Mouse (Mus musculus) heart, adult 9 months (tissue): Measurements from ENCODE around the gene Fam107b.

ENCODE experiments used
- DNase-seq, 2 experiments: peaks; one replicate each; pipeline ENCODE4 v3.0.0; 2022; ENCODE audit warnings: low spot score in 2 of 2

The Fam107b gene

DNA sequence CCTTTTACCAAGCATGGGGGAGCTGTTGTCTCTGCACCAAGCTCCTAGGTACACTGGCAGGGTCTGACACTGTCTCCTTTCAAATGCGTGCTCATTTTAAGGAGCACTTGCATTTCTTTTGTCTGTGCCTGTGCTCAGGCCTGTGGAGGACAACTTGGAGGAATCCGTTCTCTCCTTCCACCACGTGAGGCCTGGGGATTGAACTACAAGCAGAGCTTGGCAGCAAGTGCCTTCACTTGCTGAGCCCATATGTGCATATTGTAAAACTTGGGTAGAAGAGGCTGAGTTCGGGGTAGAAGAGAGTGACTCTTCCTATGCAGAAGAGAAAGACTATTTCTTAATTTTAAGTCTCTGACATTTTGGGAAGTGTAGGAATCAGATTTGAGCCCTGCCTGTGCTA, 202.8 kb downstream of the Fam107b start:
- DNase-seq, result no peak

DNA sequence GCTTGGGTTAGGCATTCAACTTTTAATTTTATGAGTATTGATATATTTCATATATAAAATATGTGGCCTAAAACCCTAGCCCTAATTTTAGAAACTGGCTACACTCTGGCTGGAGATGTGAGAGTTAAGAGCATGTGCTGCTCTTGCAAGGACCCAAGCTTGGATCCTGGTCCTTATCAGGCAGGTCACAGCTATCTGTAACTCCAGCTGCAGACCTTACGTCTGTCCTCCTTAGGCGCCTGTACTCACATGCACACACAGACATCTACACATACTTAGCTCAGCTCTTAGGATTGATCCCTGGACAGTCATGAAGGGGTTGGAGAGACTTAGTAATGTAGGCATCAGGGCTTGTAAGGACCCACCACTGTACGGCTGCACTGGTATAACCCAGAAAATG, 205.3 kb downstream of the Fam107b start:
- DNase-seq, result no peak

DNA sequence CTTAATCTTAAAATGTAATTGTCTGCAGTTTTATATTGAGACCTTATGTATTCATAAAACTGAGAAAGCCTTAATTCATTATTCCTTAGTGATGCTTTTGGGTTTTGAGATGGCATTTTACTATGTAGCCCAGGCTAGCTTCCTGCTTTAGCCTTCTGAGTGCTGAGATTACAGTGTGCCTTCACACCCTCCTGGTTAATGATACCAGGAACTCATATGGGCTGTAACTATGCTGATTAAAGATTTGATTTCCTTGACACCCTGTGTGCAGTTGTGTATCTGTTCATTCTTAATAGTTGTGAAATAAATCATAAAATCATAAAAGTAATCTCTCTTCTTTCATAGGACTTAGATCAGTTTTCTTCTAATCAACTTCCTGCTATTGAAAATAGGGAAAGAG, 205.8 kb downstream of the Fam107b start:
- DNase-seq, result no peak

DNA sequence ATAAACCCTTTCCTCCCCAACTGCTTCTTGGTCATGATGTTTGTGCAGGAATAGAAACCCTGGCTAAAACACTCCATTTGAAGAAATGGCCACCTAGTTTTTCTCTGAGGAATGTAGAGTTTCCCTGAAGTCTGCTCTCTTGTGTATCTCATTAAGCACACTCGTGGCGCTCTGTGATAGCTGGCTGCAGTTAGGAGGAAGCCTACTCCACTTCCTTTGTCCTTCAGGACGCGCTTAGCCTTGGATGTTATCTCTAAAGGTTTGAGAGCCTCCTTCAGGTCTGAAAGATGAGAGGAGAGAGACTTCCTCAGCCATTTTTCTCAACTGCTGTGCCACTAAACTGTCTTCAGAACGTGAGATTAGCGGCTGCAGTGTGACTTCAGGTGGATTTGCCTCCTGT, 207.4 kb downstream of the Fam107b start:
- DNase-seq, result no peak

DNA sequence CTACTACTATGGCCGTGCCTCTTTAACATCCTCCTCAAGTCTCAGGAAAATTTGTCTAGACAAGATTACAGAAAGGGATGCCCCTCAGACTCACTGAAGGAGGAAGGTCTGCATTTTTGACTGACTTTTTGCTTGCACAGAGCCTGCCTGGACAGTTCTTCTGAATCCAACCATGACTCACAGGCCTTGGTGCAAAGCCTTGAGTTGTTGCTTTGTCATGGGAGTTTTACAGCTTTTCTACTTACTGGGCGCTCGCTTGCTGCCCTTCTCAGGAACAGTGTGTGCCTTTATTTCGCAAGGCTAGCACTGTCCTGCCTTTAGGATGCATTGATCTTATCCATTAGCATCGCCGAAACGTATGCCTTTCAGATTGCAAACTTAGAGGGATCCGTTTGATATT, 215.3 kb downstream of the Fam107b start:
- DNase-seq, result no peak

DNA sequence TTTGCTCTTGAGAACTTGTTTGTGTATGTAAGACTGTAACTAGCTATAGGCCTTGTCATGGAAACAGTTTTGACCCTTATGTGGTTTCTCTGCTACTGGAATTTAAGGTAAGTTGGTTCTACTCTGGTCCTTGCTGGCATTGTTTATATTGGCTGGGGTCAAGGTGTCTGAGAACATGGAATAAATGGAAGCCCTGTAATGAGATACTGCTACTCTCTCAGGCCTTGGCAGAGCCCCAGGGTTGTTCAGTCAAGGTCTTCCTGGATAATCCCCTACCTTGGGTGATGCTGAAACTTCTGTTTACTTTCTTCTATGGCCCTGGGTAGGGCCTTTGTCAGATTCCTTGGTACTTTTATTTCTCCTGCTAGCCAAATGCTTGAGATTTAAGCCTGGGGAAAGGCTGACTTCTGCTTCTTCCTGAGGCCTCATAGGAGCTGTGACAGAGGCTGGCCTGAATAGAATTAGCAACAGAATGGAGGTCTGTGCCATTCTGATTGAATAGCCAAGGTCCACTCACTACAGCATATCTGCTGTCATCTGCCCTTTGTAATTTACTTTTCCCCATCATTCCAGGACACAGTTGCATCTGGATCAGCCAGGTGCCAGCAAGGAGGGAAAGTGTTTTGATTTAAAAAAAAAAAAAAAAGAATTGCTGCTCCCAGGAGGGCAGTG, 217.6 kb downstream of the Fam107b start:
- DNase-seq, result no peak

DNA sequence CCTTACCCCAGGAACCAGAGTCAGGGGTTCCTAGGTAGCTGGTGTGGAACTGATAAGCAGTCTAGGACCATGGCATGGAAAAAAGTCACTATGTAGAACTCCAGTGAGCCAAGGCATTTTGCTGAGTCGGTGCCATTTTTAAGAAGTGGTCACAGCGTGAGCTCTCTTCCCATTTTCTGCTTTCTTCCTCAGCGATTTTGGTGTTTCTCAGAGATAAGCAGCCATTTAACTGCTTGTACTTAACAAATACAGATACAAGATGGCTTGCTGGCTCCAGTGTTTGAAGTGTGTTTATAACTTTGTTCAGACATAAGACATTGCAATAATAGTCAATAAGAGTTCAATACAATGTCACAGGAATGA, 218.1 kb downstream of the Fam107b start:
- DNase-seq, result no peak

DNA sequence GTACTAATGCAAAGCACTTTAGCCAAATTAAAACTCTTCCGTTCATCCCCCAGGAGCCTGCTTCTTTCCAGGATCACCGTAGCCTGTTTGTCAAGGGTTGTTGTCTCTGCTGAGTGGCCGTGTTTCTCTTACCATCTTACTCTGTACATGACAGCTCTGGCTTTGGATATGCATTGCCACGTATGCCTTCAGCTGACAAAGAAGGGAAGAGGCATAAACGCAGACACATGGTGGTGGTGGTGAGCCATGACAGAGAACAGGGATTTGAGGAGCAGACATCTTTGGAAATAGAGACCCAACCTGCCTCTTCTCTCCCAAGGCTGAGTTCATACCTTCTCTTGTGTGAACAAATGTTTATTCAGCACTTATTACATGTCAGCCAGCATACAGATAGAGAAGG, 226.3 kb downstream of the Fam107b start:
- DNase-seq, result no peak

DNA sequence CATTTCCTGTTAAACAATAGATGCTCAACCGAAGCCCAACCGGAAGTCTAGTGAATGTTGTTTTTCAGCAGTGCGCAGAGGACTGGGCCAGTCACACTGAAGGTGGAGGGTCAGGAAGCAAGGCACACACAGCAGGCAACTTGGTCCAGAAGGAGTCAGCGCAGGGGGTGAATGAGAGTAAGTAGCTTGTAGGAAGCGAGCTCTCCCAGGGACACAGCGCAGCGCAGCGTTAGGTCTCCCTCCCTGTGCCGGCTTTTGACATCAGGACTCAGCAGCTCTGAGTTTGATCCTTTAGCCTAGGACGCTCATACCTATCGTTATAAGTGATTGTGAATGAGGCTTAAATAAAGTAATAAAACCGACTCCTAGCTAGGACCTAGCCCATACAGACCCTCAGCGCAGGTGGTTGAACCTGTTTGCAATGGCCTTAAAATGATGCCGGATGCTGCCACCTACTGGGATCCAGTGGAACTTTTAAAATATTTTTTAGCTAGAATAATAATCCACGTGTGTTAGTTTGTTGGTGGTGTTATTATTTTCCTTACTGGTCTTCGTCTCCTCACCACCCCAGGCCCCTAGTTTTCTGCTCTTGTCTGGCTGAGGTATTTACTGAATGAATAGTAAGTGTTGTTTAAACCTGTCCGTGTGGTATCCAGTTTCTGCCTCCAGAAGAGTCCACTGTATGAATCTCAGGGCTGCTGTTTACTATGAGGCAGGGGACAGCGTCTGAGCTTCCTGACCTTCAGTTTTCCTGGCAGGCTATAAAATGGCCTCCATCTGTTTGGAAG, 229.7 kb downstream of the Fam107b start:
- peak; percentile 6 to 29 for DNase-seq

DNA sequence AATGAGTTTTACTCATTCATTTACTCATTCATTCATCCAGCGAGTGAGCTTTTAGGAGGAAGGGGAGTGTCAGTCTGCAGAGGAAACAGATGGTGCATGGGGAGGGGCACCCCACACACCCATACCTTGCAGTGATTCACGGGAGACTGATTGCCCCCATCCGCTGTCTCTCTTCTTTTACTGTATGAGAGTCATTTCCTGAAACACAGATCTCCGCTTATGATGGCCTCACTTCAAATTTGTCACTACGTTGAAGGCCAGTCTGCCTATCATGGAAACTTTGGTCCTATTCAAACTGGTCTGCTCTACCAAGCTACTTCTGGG, 230.2 kb downstream of the Fam107b start:
- no peak for DNase-seq

DNA sequence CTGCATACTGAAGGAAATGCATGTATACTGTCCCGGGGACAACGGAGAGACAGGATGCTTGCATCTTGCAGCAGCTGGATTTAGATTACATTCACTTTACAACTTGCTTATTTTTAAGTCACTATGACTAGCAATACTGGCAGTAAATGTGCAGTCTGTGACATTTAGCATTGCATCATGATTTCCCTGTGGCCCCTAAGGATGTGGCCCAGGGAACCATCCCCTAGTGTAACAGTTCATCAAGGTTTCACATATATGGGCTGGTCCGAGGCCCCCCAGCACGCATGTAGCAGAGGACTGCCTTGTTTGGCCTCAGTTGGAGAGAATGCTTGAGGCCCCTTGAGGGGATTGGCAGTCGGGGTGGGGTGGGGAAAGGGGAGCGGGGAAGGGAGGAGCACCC, 235.5 kb downstream of the Fam107b start:
- DNase-seq, result no peak

DNA sequence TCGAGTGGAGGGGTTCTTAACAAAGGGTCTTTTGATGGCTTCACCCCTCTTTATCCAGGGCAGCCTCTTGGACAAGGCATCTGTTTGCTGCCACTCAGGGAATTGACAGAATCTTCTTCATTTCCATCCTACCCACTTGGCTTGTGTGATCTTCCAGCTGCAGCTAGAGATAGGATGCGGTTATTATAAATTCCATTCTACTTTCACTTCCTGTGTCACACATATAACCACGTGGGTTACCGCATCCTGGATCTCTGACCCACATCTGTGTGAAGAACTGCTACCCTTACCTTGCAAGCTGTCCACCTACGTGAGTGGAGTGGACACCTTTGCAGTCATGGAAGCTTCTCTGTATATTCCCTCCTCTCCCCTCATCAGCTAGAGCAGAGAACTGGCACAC, 240.0 kb downstream of the Fam107b start:
- DNase-seq, result no peak

DNA sequence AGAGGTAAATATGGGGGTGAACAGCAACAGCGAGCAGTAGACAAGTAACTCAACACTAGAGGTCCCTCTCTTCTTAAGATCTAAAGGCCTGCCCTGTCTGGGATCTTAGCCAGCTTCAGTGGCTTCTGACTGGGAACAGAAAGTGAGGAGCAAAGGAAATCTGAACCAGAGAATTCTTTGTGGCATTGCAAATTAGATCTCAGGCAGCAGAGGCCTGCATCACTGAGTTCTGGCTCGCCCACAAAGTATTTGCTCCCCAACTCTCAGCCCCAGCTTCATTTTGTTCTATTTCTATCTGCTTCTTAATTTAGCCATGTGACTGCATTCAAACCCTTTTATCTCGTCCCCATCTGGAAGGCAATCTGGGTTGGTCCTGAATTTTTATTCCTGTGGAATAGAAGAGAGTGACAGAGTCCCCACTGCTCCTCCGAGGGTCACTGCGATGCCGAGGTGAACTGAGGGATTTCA, 245.9 kb downstream of the Fam107b start:
- DNase-seq, result peak; percentile 9 to 32

DNA sequence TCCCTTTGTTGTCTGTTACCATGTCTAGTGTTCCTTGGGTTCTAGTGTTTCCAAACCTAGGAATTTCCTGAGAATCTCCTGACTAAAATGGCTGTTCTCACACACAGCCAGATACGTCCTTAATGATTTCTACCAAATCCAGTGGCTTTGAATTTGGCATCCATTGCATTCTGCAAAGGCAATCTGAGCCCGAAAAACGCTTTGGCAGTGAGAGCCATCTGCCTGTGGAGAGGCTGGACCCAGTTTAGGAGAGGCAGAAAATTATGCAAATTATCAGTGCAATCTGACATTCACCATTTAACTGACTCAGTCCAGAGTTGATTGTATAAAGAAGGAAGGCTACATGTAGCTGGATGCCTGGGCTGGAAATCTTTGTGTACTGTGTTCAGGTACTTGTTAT, 247.3 kb downstream of the Fam107b start:
- DNase-seq, result no peak

DNA sequence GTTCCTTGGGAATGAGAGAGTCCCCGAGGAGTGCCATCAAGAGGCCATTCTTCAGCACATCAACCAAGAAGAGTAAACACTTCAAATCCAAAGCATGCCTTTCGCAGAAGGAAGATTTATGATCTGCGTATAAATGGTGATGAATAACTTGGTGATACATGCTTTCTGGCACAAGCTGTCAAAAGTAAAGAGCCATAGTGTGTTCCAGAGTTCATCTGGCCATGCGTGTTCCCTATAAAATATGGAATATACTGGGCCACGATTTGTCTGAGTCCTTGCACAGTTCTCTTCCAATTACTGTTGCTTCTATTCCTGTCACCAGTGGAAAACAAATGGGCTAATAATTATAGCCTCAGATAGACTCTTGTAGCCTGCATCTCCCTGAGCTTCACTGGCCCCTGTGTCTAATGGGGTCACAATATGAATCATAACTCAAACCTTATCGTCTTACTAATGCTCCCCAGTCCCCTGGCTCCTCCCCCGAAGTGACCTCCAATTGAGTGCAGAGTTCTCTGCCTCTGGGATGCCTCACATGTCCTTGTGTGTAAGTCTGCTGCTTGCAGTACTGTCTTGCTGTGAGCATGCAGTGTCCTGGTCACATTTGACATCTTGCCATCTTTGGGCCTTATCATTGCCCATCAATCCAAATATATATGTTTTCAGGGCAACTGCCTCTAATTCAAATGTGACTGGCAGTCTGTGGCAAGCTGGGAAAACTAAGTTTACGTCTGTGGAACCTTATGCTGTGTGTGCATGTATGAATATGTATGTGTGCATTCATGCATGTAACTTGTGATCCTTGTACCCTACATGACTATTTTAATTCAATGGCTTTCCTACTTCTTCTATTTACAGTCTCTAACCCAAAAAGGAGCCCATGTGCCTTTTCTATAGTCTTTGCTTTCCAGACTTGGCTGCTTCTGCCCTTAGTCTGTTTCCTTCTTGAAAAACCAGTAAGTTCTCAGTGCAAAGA, 252.5 kb downstream of the Fam107b start:
- DNase-seq, result no peak
